ENCODE assay signal across 21 mouse cellular contexts in genomic region chr1:165464574-165464973, GRCm38 (mm10). TPM values are rescaled to one million over a fixed set of nuclear protein-coding genes. Genes with fewer than 3 reads are reported as not detected.
"Had no signal": no experiment of that assay in that cellular context is flagged by ENCODE, and none has a peak within 500 bp of the region (broad histone marks: within the 10 kb centered on the region; RNA-seq: fewer than 3 reads in every experiment).

No protein-coding gene starts in this region.

- H3K4me3 ChIP-seq: limb, embryonic 12.5 days; limb, embryonic 15.5 days; megakaryocyte, embryonic 14.5 days; midbrain, embryonic 10.5 days; midbrain, embryonic 13.5 days; myocyte; neural tube, embryonic 13.5 days had no signal

- H3K9me3 ChIP-seq: limb, embryonic 12.5 days; limb, embryonic 15.5 days; megakaryocyte, embryonic 14.5 days; midbrain, embryonic 10.5 days; midbrain, embryonic 13.5 days; neural tube, embryonic 13.5 days had no signal

- DNase-seq: kidney, adult 18-20 months; kidney, adult 9 months; kidney, postnatal 14 days; kidney, postnatal 4 days; left cerebral cortex, postnatal 4 days; lung, adult 18-20 months; retina, postnatal 1 day; thymus, adult 18-20 months; thymus, postnatal 36 days had no signal

- H3K9ac ChIP-seq: limb, embryonic 12.5 days; limb, embryonic 15.5 days; liver, embryonic 14.5 days; midbrain, embryonic 13.5 days; neural tube, embryonic 13.5 days had no signal

- H3K36me3 ChIP-seq: limb, embryonic 12.5 days; limb, embryonic 15.5 days; midbrain, embryonic 10.5 days; midbrain, embryonic 13.5 days; neural tube, embryonic 13.5 days had no signal

- H3K4me2 ChIP-seq: limb, embryonic 12.5 days; limb, embryonic 15.5 days; midbrain, embryonic 13.5 days; neural tube, embryonic 13.5 days had no signal

- H3K27ac ChIP-seq: limb, embryonic 12.5 days; limb, embryonic 15.5 days; liver, embryonic 14.5 days; midbrain, embryonic 10.5 days; midbrain, embryonic 13.5 days; neural tube, embryonic 13.5 days had no signal

- ATAC-seq: intestine, embryonic 16.5 days; midbrain, embryonic 13.5 days; midbrain, embryonic 16.5 days had no signal

- H3K27me3 ChIP-seq: limb, embryonic 12.5 days; limb, embryonic 15.5 days; megakaryocyte, embryonic 14.5 days; midbrain, embryonic 13.5 days; neural tube, embryonic 13.5 days had no signal

RNA-seq across cellular contexts. Expression of gene Adcy10, which starts 20.4 kb away (rescaled TPM):
- polyA plus RNA-seq: intestine, embryonic 16.5 days; lung, embryonic 16.5 days; myocyte; small intestine, adult 2 months had no signal
